Mouse (Mus musculus): Measurements from ENCODE around the gene Zdhhc13. TPM values are rescaled to one million over a fixed set of nuclear protein-coding genes. Genes with fewer than 3 reads are reported as not detected.

The Zdhhc13 gene
- polyA plus RNA-seq, 3 experiments from 2014 or later = 18.8 to 34.6 (median 24.6) TPM

Other genes starting within 250 kb of the Zdhhc13 start
- gene Mrgprb2, start 230.9 kb upstream of the Zdhhc13 start, polyA plus RNA-seq (2017; shearing (Covaris generic)) = not detected
- gene Mrgprb3, start 145.2 kb upstream of the Zdhhc13 start, polyA plus RNA-seq (2017; shearing (Covaris generic)) = not detected
- not detected for gene Csrp3, start 59.0 kb downstream of the Zdhhc13 start, polyA plus RNA-seq (2017; shearing (Covaris generic))
- 10 to 100 TPM in 1 of 3 experiments, 1 to 10 TPM in 1, under 1 TPM in 1; 0.75 to 16.1 (median 1.6) TPM for gene E2f8, start 92.6 kb downstream of the Zdhhc13 start, polyA plus RNA-seq (2017; shearing (Covaris generic))
- gene Nav2, start 119.7 kb downstream of the Zdhhc13 start, polyA plus RNA-seq (2017; shearing (Covaris generic)) = 10 to 100 TPM; 27.1 to 51.3 (median 35.8) TPM

All from inflammation-experienced regulatory T-cells, adult 6 months (primary cell).